Mouse (Mus musculus) thymus, postnatal 10 days (tissue): Measurements from ENCODE around the gene Zscan4-ps3.
"Not testable (repeated sequence)": the region's sequence is repeated elsewhere in the genome, so short reads cannot be mapped to it uniquely, and the experiment has no call there.

Experiments
- DNase-seq, 2 experiments: peaks; one replicate each; pipeline ENCODE4 v3.0.0; 2021; ENCODE audit warnings: low spot score in 2 of 2

The Zscan4-ps3 gene

DNA sequence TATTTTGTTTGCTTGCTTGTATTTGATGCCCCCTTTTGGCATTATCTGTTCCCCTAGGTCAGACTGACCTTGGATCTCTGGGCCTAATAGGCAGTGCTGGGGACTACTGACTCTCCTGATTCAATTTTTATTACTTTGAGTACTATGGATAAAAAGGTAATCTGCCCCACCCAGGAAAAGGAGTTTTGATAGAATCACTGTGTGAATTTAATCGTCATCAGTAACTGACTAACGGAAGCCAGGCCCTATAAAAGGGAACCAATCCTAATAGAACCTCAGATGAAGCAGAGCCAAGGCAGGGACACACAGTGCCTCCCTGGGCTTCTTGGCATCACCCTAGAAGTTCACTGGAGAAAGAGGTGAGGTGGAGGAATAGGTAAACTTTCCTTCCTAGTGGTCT lies at the start of gene Zscan4-ps3:
Zscan4-ps3 (plus strand) TSS at position 301 of the 400 bp plus-strand sequence.
- DNase-seq, result not testable (repeated sequence)

DNA sequence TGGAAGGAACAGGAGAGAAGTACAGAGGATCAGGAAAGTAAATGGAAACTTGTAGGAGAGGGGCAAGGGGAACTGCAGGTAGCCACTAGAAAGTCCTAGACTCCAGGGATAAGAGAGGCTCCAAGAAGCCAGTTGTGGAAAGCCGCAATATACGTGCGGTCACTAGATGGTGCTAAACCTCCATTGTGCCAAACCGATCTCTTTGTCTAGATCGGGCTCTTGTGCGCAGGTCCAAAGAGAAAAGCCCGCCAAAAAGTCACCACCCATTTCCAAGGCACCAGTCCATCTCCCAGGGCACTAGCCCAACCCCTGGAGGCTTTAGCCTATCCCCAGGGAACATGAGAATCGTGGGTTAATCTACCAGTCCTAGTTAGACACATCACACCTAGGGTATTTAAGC lies 8.0 kb downstream of the Zscan4-ps3 start:
- DNase-seq, result peak in 1 of 2 experiments; percentile 3
